Mouse (Mus musculus): Measurements from ENCODE around the gene Ptpn6. TPM values are rescaled to one million over a fixed set of nuclear protein-coding genes. Genes with fewer than 3 reads are reported as not detected.
A peak's percentile ranks its signal among the peaks of the same experiment; 100 is the strongest.

Ptpn6 gene
- polyA plus RNA-seq (2012; rRNA removed) = 5.1 and 7.1 TPM in 2 replicates

- DNase-seq (ENCODE audit: extremely low spot score in 1 of 2, low spot score in 1 of 2) = no peak
Observed at GRCm38 (mm10) chr6:124738511-124739023, at the start of gene Ptpn6. Gene Ptpn6, minus strand, starts transcription at chr6:124738714.

GRCm38 (mm10) chr6:124787722-124788121 is 49.2 kb upstream of the Ptpn6 start:
- DNase-seq (ENCODE audit: extremely low spot score in 1 of 2, low spot score in 1 of 2) = no peak

- no peak for DNase-seq (ENCODE audit: extremely low spot score in 1 of 2, low spot score in 1 of 2)
Observed at GRCm38 (mm10) chr6:124786756-124787420, 48.4 kb upstream of the Ptpn6 start.

GRCm38 (mm10) chr6:124782436-124782835 is 43.9 kb upstream of the Ptpn6 start:
- DNase-seq (ENCODE audit: extremely low spot score in 1 of 2, low spot score in 1 of 2) = no peak

- DNase-seq (ENCODE audit: extremely low spot score in 1 of 2, low spot score in 1 of 2) = no peak
Observed at GRCm38 (mm10) chr6:124780917-124781316, 42.4 kb upstream of the Ptpn6 start.

- DNase-seq (ENCODE audit: extremely low spot score in 1 of 2, low spot score in 1 of 2) = no peak
Observed at GRCm38 (mm10) chr6:124779984-124780416, 41.5 kb upstream of the Ptpn6 start.

- DNase-seq (ENCODE audit: extremely low spot score in 1 of 2, low spot score in 1 of 2) = no peak
Observed at GRCm38 (mm10) chr6:124779222-124779983, 40.9 kb upstream of the Ptpn6 start, which contains the start of gene Lrrc23. Gene Lrrc23, minus strand, starts transcription at chr6:124779727.

- DNase-seq (ENCODE audit: extremely low spot score in 1 of 2, low spot score in 1 of 2) = no peak
Observed at GRCm38 (mm10) chr6:124770511-124770910, 32.0 kb upstream of the Ptpn6 start.

- DNase-seq (ENCODE audit: extremely low spot score in 1 of 2, low spot score in 1 of 2) = no peak
Observed at GRCm38 (mm10) chr6:124770013-124770412, 31.5 kb upstream of the Ptpn6 start.

GRCm38 (mm10) chr6:124769101-124769765 is 30.7 kb upstream of the Ptpn6 start, which contains the start of gene Eno2:
Gene Eno2, minus strand, starts transcription at chr6:124769673.
- DNase-seq (ENCODE audit: extremely low spot score in 1 of 2, low spot score in 1 of 2) = peak in 1 of 2 experiments; percentile 81

- DNase-seq (ENCODE audit: extremely low spot score in 1 of 2, low spot score in 1 of 2) = no peak
Observed at GRCm38 (mm10) chr6:124768704-124769044, 30.2 kb upstream of the Ptpn6 start.

- DNase-seq (ENCODE audit: extremely low spot score in 1 of 2, low spot score in 1 of 2) = peak in 1 of 2 experiments; percentile 75
Observed at GRCm38 (mm10) chr6:124767920-124768703, 29.6 kb upstream of the Ptpn6 start.

GRCm38 (mm10) chr6:124767536-124767919 is 29.0 kb upstream of the Ptpn6 start:
- no peak for DNase-seq (ENCODE audit: extremely low spot score in 1 of 2, low spot score in 1 of 2)

- no peak for DNase-seq (ENCODE audit: extremely low spot score in 1 of 2, low spot score in 1 of 2)
Observed at GRCm38 (mm10) chr6:124765951-124766350, 27.4 kb upstream of the Ptpn6 start.

GRCm38 (mm10) chr6:124759259-124759658 is 20.7 kb upstream of the Ptpn6 start:
- DNase-seq (ENCODE audit: extremely low spot score in 1 of 2, low spot score in 1 of 2) = peak; percentile 73 to 91

GRCm38 (mm10) chr6:124758849-124759232 is 20.3 kb upstream of the Ptpn6 start:
- DNase-seq (ENCODE audit: extremely low spot score in 1 of 2, low spot score in 1 of 2) = no peak

GRCm38 (mm10) chr6:124757909-124758848 is 19.7 kb upstream of the Ptpn6 start:
- peak in 1 of 2 experiments; percentile 70 for DNase-seq (ENCODE audit: extremely low spot score in 1 of 2, low spot score in 1 of 2)

GRCm38 (mm10) chr6:124757351-124757880 is 18.9 kb upstream of the Ptpn6 start:
- DNase-seq (ENCODE audit: extremely low spot score in 1 of 2, low spot score in 1 of 2) = no peak

Data from frontal cortex, adult 2 months (tissue).